Mouse (Mus musculus): ENCODE measurements at regions not wholly inside any gene's neighbourhood (a gene's known extent, or its start where the extent isn't known, plus 50 kb on each side); places are given as distances from the start of the nearest gene placed in this dataset.

GRCm38 (mm10) chr14:66562744-66563143, 553.7 kb upstream of the Gulo start:
- no peak for TF ChIP-seq CTCF (IDR thresholded peaks at IDR 0.05)
- TF ChIP-seq EP300 (IDR thresholded peaks at IDR 0.05) = no peak
